Mouse (Mus musculus): ENCODE data around the gene Gripap1. TPM values are rescaled to one million over a fixed set of nuclear protein-coding genes. Genes with fewer than 3 reads are reported as not detected.

The Gripap1 gene
- total and polyA plus RNA-seq, 2 experiments = 13.5 to 22.2 TPM

GRCm38 (mm10) chrX:7842318-7842717 is 52.8 kb downstream of the Gripap1 start:
- no peaks in the 10 kb centered on the region for H3K27me3 ChIP-seq (ENCODE audit: control insufficient read depth, insufficient read depth, low read length)
- H3K9ac ChIP-seq (ENCODE audit: low read depth, low read length) = peak overlapping the region; percentile 97
- DNase-seq (ENCODE audit: extremely low read depth, low read depth, low spot score) = no peak
- peaks cover 7% of the 10 kb centered on the region for H3K4me1 ChIP-seq (ENCODE audit: control insufficient read depth, insufficient read depth, low read length)
- peaks cover 7% of the 10 kb centered on the region for H3K79me2 ChIP-seq (ENCODE audit: control insufficient read depth, insufficient read depth, low read length)
- no peaks in the 10 kb centered on the region; the same call in 1 of the 2 replicates for H3K36me3 ChIP-seq (ENCODE audit: control insufficient read depth, insufficient read depth, low read length)
- H3K27ac ChIP-seq (replicated peaks; ENCODE audit: insufficient read depth, low read depth, low read length) = peak overlapping the region; percentile 79
- peak overlapping the region; percentile 89 for H3K4me3 ChIP-seq (ENCODE audit: insufficient read depth, low read depth, low read length)
- under 1% methylated on average over 28 of the region's 42 CpGs for WGBS
- TF ChIP-seq CTCF (IDR thresholded peaks at IDR 0.05; ENCODE audit: low read depth, low read length) (no peak), POLR2A (IDR thresholded peaks at IDR 0.05; ENCODE audit: extremely low read depth, insufficient read depth, low read length) (no peak)

- 53% methylated on average over 2 of the region's 2 CpGs for WGBS
- no peaks in the 10 kb centered on the region; the same call in 1 of the 2 replicates for H3K79me2 ChIP-seq (ENCODE audit: control insufficient read depth, insufficient read depth, low read length)
- no peak overlapping the region for H3K4me3 ChIP-seq (ENCODE audit: insufficient read depth, low read depth, low read length)
- no peaks in the 10 kb centered on the region for H3K27me3 ChIP-seq (ENCODE audit: control insufficient read depth, insufficient read depth, low read length)
- peaks cover 7% of the 10 kb centered on the region for H3K4me1 ChIP-seq (ENCODE audit: control insufficient read depth, insufficient read depth, low read length)
- no peak overlapping the region for H3K27ac ChIP-seq (replicated peaks; ENCODE audit: insufficient read depth, low read depth, low read length)
- no peak for DNase-seq (ENCODE audit: extremely low read depth, low read depth, low spot score)
- TF ChIP-seq CTCF (IDR thresholded peaks at IDR 0.05; ENCODE audit: low read depth, low read length) (no peak), POLR2A (IDR thresholded peaks at IDR 0.05; ENCODE audit: extremely low read depth, insufficient read depth, low read length) (no peak)
- H3K9ac ChIP-seq (ENCODE audit: low read depth, low read length) = no peak overlapping the region
- H3K36me3 ChIP-seq (ENCODE audit: control insufficient read depth, insufficient read depth, low read length) = peaks cover 1% of the 10 kb centered on the region; the same call in 1 of the 2 replicates
These were observed 58.3 kb downstream of the Gripap1 start for GRCm38 (mm10) chrX:7847845-7848244.

GRCm38 (mm10) chrX:7854578-7854977 is 65.0 kb downstream of the Gripap1 start:
- Histone ChIP-seq H3K79me2 (ENCODE audit: control insufficient read depth, insufficient read depth, low read length) (peaks cover 6% of the 10 kb centered on the region; the same call in 1 of the 2 replicates), H3K27me3 (ENCODE audit: control insufficient read depth, insufficient read depth, low read length) (no peaks in the 10 kb centered on the region), H3K4me1 (ENCODE audit: control insufficient read depth, insufficient read depth, low read length) (no peaks in the 10 kb centered on the region), H3K27ac (replicated peaks; ENCODE audit: insufficient read depth, low read depth, low read length) (no peak overlapping the region), H3K36me3 (ENCODE audit: control insufficient read depth, insufficient read depth, low read length) (peaks cover 5% of the 10 kb centered on the region; the same call in 1 of the 2 replicates), H3K9ac (ENCODE audit: low read depth, low read length) (no peak overlapping the region), H3K4me3 (ENCODE audit: insufficient read depth, low read depth, low read length) (no peak overlapping the region)
- 46% methylated on average over 2 of the region's 2 CpGs for WGBS
- no peak for TF ChIP-seq POLR2A (IDR thresholded peaks at IDR 0.05; ENCODE audit: extremely low read depth, insufficient read depth, low read length)
- TF ChIP-seq CTCF (IDR thresholded peaks at IDR 0.05; ENCODE audit: low read depth, low read length) = peak; percentile 69
- DNase-seq (ENCODE audit: extremely low read depth, low read depth, low spot score) = no peak

GRCm38 (mm10) chrX:7859191-7859753 is 69.7 kb downstream of the Gripap1 start:
- TF ChIP-seq POLR2A (IDR thresholded peaks at IDR 0.05; ENCODE audit: extremely low read depth, insufficient read depth, low read length) (no peak), CTCF (IDR thresholded peaks at IDR 0.05; ENCODE audit: low read depth, low read length) (no peak)
- no peaks in the 10 kb centered on the region for H3K4me1 ChIP-seq (ENCODE audit: control insufficient read depth, insufficient read depth, low read length)
- H3K79me2 ChIP-seq (ENCODE audit: control insufficient read depth, insufficient read depth, low read length) = peaks cover 6% of the 10 kb centered on the region; the same call in 1 of the 2 replicates
- H3K36me3 ChIP-seq (ENCODE audit: control insufficient read depth, insufficient read depth, low read length) = peaks cover 5% of the 10 kb centered on the region; the same call in 1 of the 2 replicates
- DNase-seq (ENCODE audit: extremely low read depth, low read depth, low spot score) = no peak
- no peak overlapping the region for H3K4me3 ChIP-seq (ENCODE audit: insufficient read depth, low read depth, low read length)
- H3K27ac ChIP-seq (replicated peaks; ENCODE audit: insufficient read depth, low read depth, low read length) = no peak overlapping the region
- no peak overlapping the region for H3K9ac ChIP-seq (ENCODE audit: low read depth, low read length)
- WGBS = 44% methylated on average over 3 of the region's 3 CpGs
- H3K27me3 ChIP-seq (ENCODE audit: control insufficient read depth, insufficient read depth, low read length) = no peaks in the 10 kb centered on the region

GRCm38 (mm10) chrX:7863181-7863580 is 73.6 kb downstream of the Gripap1 start:
- Histone ChIP-seq H3K9ac (ENCODE audit: low read depth, low read length) (no peak overlapping the region), H3K79me2 (ENCODE audit: control insufficient read depth, insufficient read depth, low read length) (peaks cover 4% of the 10 kb centered on the region; the same call in 1 of the 2 replicates), H3K4me1 (ENCODE audit: control insufficient read depth, insufficient read depth, low read length) (no peaks in the 10 kb centered on the region), H3K27me3 (ENCODE audit: control insufficient read depth, insufficient read depth, low read length) (no peaks in the 10 kb centered on the region), H3K36me3 (ENCODE audit: control insufficient read depth, insufficient read depth, low read length) (peaks cover 9% of the 10 kb centered on the region), H3K27ac (replicated peaks; ENCODE audit: insufficient read depth, low read depth, low read length) (no peak overlapping the region), H3K4me3 (ENCODE audit: insufficient read depth, low read depth, low read length) (no peak overlapping the region)
- no peak for DNase-seq (ENCODE audit: extremely low read depth, low read depth, low spot score)
- WGBS = 82% methylated on average over 1 of the region's 1 CpGs
- TF ChIP-seq CTCF (IDR thresholded peaks at IDR 0.05; ENCODE audit: low read depth, low read length) = no peak
- no peak for TF ChIP-seq POLR2A (IDR thresholded peaks at IDR 0.05; ENCODE audit: extremely low read depth, insufficient read depth, low read length)

GRCm38 (mm10) chrX:7864551-7864950 is 75.0 kb downstream of the Gripap1 start:
- 86% methylated on average over 3 of the region's 3 CpGs for WGBS
- H3K9ac ChIP-seq (ENCODE audit: low read depth, low read length) = no peak overlapping the region
- TF ChIP-seq CTCF (IDR thresholded peaks at IDR 0.05; ENCODE audit: low read depth, low read length) (no peak), POLR2A (IDR thresholded peaks at IDR 0.05; ENCODE audit: extremely low read depth, insufficient read depth, low read length) (no peak)
- H3K27ac ChIP-seq (replicated peaks; ENCODE audit: insufficient read depth, low read depth, low read length) = no peak overlapping the region
- DNase-seq (ENCODE audit: extremely low read depth, low read depth, low spot score) = no peak
- no peaks in the 10 kb centered on the region for H3K4me1 ChIP-seq (ENCODE audit: control insufficient read depth, insufficient read depth, low read length)
- H3K27me3 ChIP-seq (ENCODE audit: control insufficient read depth, insufficient read depth, low read length) = no peaks in the 10 kb centered on the region
- H3K79me2 ChIP-seq (ENCODE audit: control insufficient read depth, insufficient read depth, low read length) = no peaks in the 10 kb centered on the region; the same call in 1 of the 2 replicates
- no peak overlapping the region for H3K4me3 ChIP-seq (ENCODE audit: insufficient read depth, low read depth, low read length)
- peaks cover 6% of the 10 kb centered on the region for H3K36me3 ChIP-seq (ENCODE audit: control insufficient read depth, insufficient read depth, low read length)
